Mouse (Mus musculus): ENCODE measurements around the gene Tmem210. TPM values are rescaled to one million over a fixed set of nuclear protein-coding genes. Genes with fewer than 3 reads are reported as not detected.
A peak's percentile ranks its signal among the peaks of the same experiment; 100 is the strongest.

Tmem210 gene
- polyA plus RNA-seq, 1 experiment from 2014 or later: not detected

DNA sequence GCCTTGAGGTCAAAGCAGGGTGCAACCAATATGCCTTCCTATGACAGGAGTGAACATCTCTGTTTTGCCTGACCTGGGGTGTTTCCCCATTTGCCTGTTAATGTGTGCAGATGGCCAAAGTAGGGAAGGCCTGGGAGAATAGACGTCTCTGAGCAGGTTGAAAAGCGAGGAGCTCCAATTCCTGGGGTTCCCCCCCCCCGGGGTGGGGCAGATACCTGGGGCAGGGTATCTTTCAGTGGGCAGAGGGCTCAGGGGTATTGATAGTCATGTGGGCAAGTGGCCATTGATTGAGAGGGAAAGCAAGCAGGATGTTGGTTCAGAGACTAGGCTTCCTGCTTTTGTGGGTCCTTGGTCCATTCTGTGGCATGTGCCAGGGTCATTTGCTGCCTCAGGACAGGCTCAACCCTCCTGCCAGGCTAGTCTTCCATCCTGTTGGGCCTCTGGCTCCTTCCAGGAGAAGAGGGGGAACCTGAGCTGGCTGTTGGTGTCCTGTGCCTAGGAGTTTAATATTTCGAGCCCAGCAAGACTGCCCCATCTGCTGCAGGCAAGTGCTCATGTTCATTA is 20.1 kb upstream of the Tmem210 start:
- H3K9me3 ChIP-seq (replicated peaks): no peaks in the 10 kb centered on the region
- peaks cover 58% of the 10 kb centered on the region for H3K4me1 ChIP-seq
- 75% methylated on average over 4 of the region's 4 CpGs for WGBS
- peaks cover 24% of the 10 kb centered on the region for H3K27me3 ChIP-seq (ENCODE audit: low read depth, poor library complexity, severe bottlenecking)
- no peak overlapping the region for H3K27ac ChIP-seq (replicated peaks)
- no peak overlapping the region for H3K4me3 ChIP-seq
- no peak for DNase-seq (ENCODE audit: low spot score)
- H3K36me3 ChIP-seq: peaks cover 36% of the 10 kb centered on the region

GRCm38 (mm10) chr2:25271827-25272511 is 16.0 kb upstream of the Tmem210 start, which contains the start of the genes Ssna1 and Anapc2:
Gene Ssna1 (minus strand): TSS chr2:25272438.
Gene Anapc2 (plus strand): TSS chr2:25272478.
- no peaks in the 10 kb centered on the region for H3K9me3 ChIP-seq (replicated peaks)
- WGBS: under 1% methylated on average over 54 of the region's 55 CpGs
- peak within 1 kb of the TSS; percentile 94 for H3K4me3 ChIP-seq
- H3K36me3 ChIP-seq: peaks cover 75% of the 10 kb centered on the region
- peak within 1 kb of the TSS; percentile 90 for H3K27ac ChIP-seq (replicated peaks)
- peak; percentile 99 for DNase-seq (ENCODE audit: low spot score)
- H3K27me3 ChIP-seq (ENCODE audit: low read depth, poor library complexity, severe bottlenecking): no peaks in the 10 kb centered on the region
- peaks cover 34% of the 10 kb centered on the region for H3K4me1 ChIP-seq

DNA sequence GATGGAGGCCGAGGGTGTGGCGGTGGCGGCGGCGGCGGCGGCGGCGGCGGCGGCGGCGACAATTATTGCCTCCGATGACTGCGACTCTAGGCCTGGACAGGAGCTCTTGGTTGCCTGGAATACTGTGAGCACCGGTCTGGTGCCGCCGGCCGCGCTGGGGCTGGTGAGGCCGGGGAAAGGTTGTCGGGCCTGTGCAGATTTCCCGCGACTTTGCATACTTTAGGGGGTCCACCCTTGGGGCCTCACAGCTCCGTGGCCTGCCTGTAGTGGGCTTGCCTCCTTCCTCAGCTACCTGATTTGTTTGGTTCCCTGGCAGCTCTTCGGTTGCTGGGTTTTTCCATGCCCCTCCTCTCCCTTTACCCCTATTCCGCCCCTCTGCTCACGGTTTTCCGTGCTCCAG is 15.4 kb upstream of the Tmem210 start:
- DNase-seq (ENCODE audit: low spot score): no peak
- Histone ChIP-seq H3K27me3 (ENCODE audit: low read depth, poor library complexity, severe bottlenecking) (no peaks in the 10 kb centered on the region), H3K9me3 (replicated peaks) (no peaks in the 10 kb centered on the region), H3K4me3 (peak overlapping the region; percentile 94), H3K4me1 (peaks cover 30% of the 10 kb centered on the region), H3K27ac (replicated peaks) (peak overlapping the region; percentile 90), H3K36me3 (peaks cover 80% of the 10 kb centered on the region)
- under 1% methylated on average over 29 of the region's 29 CpGs for WGBS

GRCm38 (mm10) chr2:25273010-25273409 is 14.9 kb upstream of the Tmem210 start:
- Histone ChIP-seq H3K27me3 (ENCODE audit: low read depth, poor library complexity, severe bottlenecking) (no peaks in the 10 kb centered on the region), H3K27ac (replicated peaks) (peak overlapping the region; percentile 90), H3K36me3 (peaks cover 81% of the 10 kb centered on the region), H3K9me3 (replicated peaks) (no peaks in the 10 kb centered on the region), H3K4me3 (peak overlapping the region; percentile 94), H3K4me1 (peaks cover 30% of the 10 kb centered on the region)
- no peak for DNase-seq (ENCODE audit: low spot score)
- 43% methylated on average over 16 of the region's 16 CpGs for WGBS

- H3K4me3 ChIP-seq: no peak overlapping the region
- DNase-seq (ENCODE audit: low spot score): peak; percentile 76
- 61% methylated on average over 13 of the region's 13 CpGs for WGBS
These were observed 8.7 kb upstream of the Tmem210 start for GRCm38 (mm10) chr2:25278928-25279882.

GRCm38 (mm10) chr2:25285551-25285950 is 2.4 kb upstream of the Tmem210 start:
- WGBS: 91% methylated on average over 2 of the region's 2 CpGs
- H3K36me3 ChIP-seq: peaks cover 61% of the 10 kb centered on the region

More at GRCm38 (mm10) chr2:25278928-25279882, 8.7 kb upstream of the Tmem210 start:
- no peaks in the 10 kb centered on the region for H3K9me3 ChIP-seq (replicated peaks)
- no peak overlapping the region for H3K27ac ChIP-seq (replicated peaks)
- no peaks in the 10 kb centered on the region for H3K4me1 ChIP-seq
- no peaks in the 10 kb centered on the region for H3K27me3 ChIP-seq (ENCODE audit: low read depth, poor library complexity, severe bottlenecking)
- peaks cover 100% of the 10 kb centered on the region for H3K36me3 ChIP-seq

DNA sequence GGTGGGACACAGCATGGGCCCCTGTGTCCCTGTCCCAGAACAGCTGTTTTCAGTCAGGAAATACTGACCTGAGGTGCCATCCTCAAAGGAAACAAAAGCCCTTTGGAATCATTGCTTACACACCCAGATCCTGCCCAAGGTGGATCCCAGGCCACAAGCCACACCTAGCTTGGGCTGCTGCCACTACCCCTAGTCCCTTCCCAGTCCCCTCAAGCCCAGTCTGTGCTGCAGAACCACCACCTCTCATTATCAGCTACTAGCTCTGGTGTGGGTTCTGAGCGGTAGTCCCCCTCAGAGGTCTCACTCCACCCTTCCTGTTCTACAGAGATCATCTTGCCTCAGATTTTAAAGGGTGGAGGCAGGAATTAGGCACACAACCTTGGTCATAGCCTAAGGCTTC is 1.6 kb upstream of the Tmem210 start:
- peaks cover 53% of the 10 kb centered on the region for H3K36me3 ChIP-seq
- peaks cover 52% of the 10 kb centered on the region for H3K27me3 ChIP-seq (ENCODE audit: low read depth, poor library complexity, severe bottlenecking)

More at GRCm38 (mm10) chr2:25285551-25285950, 2.4 kb upstream of the Tmem210 start:
- peaks cover 7% of the 10 kb centered on the region; the same call in 1 of the 2 replicates for H3K4me1 ChIP-seq
- DNase-seq (ENCODE audit: low spot score): no peak
- peaks cover 44% of the 10 kb centered on the region for H3K27me3 ChIP-seq (ENCODE audit: low read depth, poor library complexity, severe bottlenecking)
- no peaks in the 10 kb centered on the region for H3K9me3 ChIP-seq (replicated peaks)
- no peak overlapping the region for H3K4me3 ChIP-seq
- H3K27ac ChIP-seq (replicated peaks): no peak overlapping the region

GRCm38 (mm10) chr2:25286837-25287636 is 908 bp upstream of the Tmem210 start:
- peaks cover 22% of the 10 kb centered on the region for H3K4me1 ChIP-seq
- no peak overlapping the region for H3K27ac ChIP-seq (replicated peaks)
- no peaks in the 10 kb centered on the region for H3K9me3 ChIP-seq (replicated peaks)
- peaks cover 59% of the 10 kb centered on the region for H3K27me3 ChIP-seq (ENCODE audit: low read depth, poor library complexity, severe bottlenecking)
- peaks cover 46% of the 10 kb centered on the region for H3K36me3 ChIP-seq
- 63% methylated on average over 7 of the region's 7 CpGs for WGBS
- no peak for DNase-seq (ENCODE audit: low spot score)
- H3K4me3 ChIP-seq: no peak overlapping the region

More for the DNA sequence above, 1.6 kb upstream of the Tmem210 start:
- DNase-seq (ENCODE audit: low spot score): no peak
- H3K4me1 ChIP-seq: peaks cover 14% of the 10 kb centered on the region
- 97% methylated on average over 1 of the region's 1 CpGs for WGBS
- no peaks in the 10 kb centered on the region for H3K9me3 ChIP-seq (replicated peaks)
- H3K4me3 ChIP-seq: no peak overlapping the region
- no peak overlapping the region for H3K27ac ChIP-seq (replicated peaks)

- no peak for DNase-seq (ENCODE audit: low spot score)
- peaks cover 77% of the 10 kb centered on the region for H3K27me3 ChIP-seq (ENCODE audit: low read depth, poor library complexity, severe bottlenecking)
- no peak overlapping the region for H3K27ac ChIP-seq (replicated peaks)
- WGBS: 82% methylated on average over 7 of the region's 7 CpGs
- H3K4me1 ChIP-seq: peaks cover 28% of the 10 kb centered on the region
- no peak overlapping the region for H3K4me3 ChIP-seq
- peaks cover 28% of the 10 kb centered on the region for H3K36me3 ChIP-seq
- no peaks in the 10 kb centered on the region for H3K9me3 ChIP-seq (replicated peaks)
These were observed 895 bp downstream of the Tmem210 start for GRCm38 (mm10) chr2:25288734-25289345.

GRCm38 (mm10) chr2:25289651-25290050 is 1.7 kb downstream of the Tmem210 start, which contains the start of gene Lrrc26:
Gene Lrrc26 (plus strand): TSS chr2:25289915.
- peaks cover 28% of the 10 kb centered on the region for H3K4me1 ChIP-seq
- WGBS: 8% methylated on average over 11 of the region's 11 CpGs
- H3K27me3 ChIP-seq (ENCODE audit: low read depth, poor library complexity, severe bottlenecking): peaks cover 85% of the 10 kb centered on the region
- DNase-seq (ENCODE audit: low spot score): no peak
- H3K36me3 ChIP-seq: peaks cover 20% of the 10 kb centered on the region
- H3K27ac ChIP-seq (replicated peaks): no peak within 1 kb of the TSS
- no peaks in the 10 kb centered on the region for H3K9me3 ChIP-seq (replicated peaks)
- peak within 1 kb of the TSS; percentile 24 for H3K4me3 ChIP-seq

- Histone ChIP-seq H3K27ac (replicated peaks) (no peak overlapping the region), H3K4me3 (peak overlapping the region; percentile 24), H3K9me3 (replicated peaks) (no peaks in the 10 kb centered on the region), H3K4me1 (peaks cover 28% of the 10 kb centered on the region), H3K36me3 (peaks cover 14% of the 10 kb centered on the region), H3K27me3 (ENCODE audit: low read depth, poor library complexity, severe bottlenecking) (peaks cover 91% of the 10 kb centered on the region)
- peak; percentile 26 for DNase-seq (ENCODE audit: low spot score)
- WGBS: 2% methylated on average over 54 of the region's 54 CpGs
These were observed 2.3 kb downstream of the Tmem210 start for GRCm38 (mm10) chr2:25290101-25290815.
